Mouse (Mus musculus): ENCODE measurements around the gene Bckdk. TPM values are rescaled to one million over a fixed set of nuclear protein-coding genes. Genes with fewer than 3 reads are reported as not detected.
"Not testable (repeated sequence)": the region's sequence is repeated elsewhere in the genome, so short reads cannot be mapped to it uniquely, and the experiment has no call there.

Bckdk gene
- polyA plus RNA-seq, 1 experiment from 2014 or later = 96.5 TPM

DNA sequence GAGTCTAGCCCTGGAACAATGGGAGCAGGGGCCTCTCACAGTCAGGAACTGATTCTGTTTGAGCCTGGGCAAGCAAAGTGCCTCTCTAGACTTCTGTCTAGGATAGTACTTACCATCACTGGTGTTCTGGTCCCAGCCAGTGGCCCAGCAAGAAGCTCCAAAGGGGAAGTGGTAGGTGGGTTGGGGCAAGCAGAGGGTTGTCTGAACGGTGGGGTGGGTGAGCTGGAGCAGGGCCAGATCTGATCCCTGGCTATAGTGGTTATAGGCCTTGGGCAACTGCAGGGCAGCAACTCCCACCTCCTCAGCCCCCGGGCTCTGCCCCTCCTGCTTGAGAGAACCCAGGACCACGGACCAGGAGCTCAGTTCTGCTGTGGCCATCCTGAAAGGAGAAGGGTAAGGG is 15.1 kb upstream of the Bckdk start:
- no peak overlapping the region for H3K27ac ChIP-seq (ENCODE audit: low read depth, low read length)
- no peak for ATAC-seq (ENCODE audit: low FRiP score)
- H3K9me3 ChIP-seq (ENCODE audit: control insufficient read depth, low read length) = no peaks in the 10 kb centered on the region
- no peaks in the 10 kb centered on the region; the same call in 1 of the 2 replicates for H3K4me1 ChIP-seq (replicated peaks; ENCODE audit: control insufficient read depth, insufficient read depth, low read length)
- no peak overlapping the region for H3K9ac ChIP-seq (ENCODE audit: low read depth, low read length)
- DNase-seq (ENCODE audit: low spot score) = no peak
- WGBS = 85% methylated on average over 3 of the region's 3 CpGs
- no peaks in the 10 kb centered on the region for H3K27me3 ChIP-seq (ENCODE audit: control insufficient read depth, insufficient read depth, low read length)
- no peak overlapping the region for H3K4me2 ChIP-seq (replicated peaks; ENCODE audit: low read depth, low read length)
- no peak overlapping the region for H3K4me3 ChIP-seq (ENCODE audit: low read depth, low read length)
- peaks cover 12% of the 10 kb centered on the region; the same call in 1 of the 2 replicates for H3K36me3 ChIP-seq (ENCODE audit: control insufficient read depth, insufficient read depth, low read length)

DNA sequence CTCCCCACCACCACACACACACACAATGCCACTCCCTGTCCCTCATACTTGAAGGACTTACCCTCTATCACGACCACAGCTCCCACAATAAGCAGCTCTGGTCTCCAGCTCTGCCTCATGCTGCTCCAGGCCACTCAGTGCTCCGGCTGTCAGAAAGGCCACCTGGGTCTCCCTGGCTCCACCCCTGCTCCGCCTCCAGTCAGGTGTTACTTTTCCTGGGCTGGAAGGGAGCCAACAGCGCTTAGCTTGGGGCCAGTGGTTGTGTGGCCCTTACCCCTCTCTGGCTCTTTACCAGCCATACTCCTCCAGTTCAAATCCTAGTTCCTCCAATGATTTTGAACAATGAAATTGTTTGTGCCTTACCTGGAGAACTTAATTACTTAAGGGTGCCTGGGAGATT is 13.1 kb upstream of the Bckdk start, which contains the start of gene Prss53:
Gene Prss53 (minus strand): TSS at position 173 of the 400 bp plus-strand sequence.
- Histone ChIP-seq H3K4me2 (replicated peaks; ENCODE audit: low read depth, low read length) (no peak within 1 kb of the TSS), H3K4me1 (replicated peaks; ENCODE audit: control insufficient read depth, insufficient read depth, low read length) (no peaks in the 10 kb centered on the region; the same call in 1 of the 2 replicates), H3K27ac (ENCODE audit: low read depth, low read length) (no peak within 1 kb of the TSS), H3K9me3 (ENCODE audit: control insufficient read depth, low read length) (no peaks in the 10 kb centered on the region), H3K36me3 (ENCODE audit: control insufficient read depth, insufficient read depth, low read length) (peaks cover 5% of the 10 kb centered on the region; the same call in 1 of the 2 replicates), H3K27me3 (ENCODE audit: control insufficient read depth, insufficient read depth, low read length) (no peaks in the 10 kb centered on the region), H3K9ac (ENCODE audit: low read depth, low read length) (no peak within 1 kb of the TSS), H3K4me3 (ENCODE audit: low read depth, low read length) (no peak within 1 kb of the TSS)
- DNase-seq (ENCODE audit: low spot score) (no peak), ATAC-seq (ENCODE audit: low FRiP score) (no peak)
- WGBS = 45% methylated on average over 4 of the region's 4 CpGs

DNA sequence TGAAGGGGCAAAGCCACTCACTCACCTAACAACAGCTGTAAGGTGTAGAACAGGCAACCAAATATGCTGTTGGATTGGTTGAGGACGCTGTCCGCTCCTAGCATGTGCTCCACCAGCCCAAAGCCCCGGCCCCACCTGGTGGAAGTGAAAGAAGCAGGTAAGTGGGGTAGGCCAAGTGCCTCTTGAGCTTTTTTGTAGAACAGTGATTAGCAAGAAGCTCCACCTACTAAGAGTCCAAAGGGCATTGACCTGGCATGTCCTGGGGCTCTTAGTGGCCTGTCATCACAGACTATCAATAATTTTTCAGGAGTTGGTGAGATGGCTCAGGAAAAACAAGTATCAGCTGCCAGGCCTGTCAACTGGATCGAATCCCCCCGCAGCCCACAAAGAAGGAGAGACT is 9.4 kb upstream of the Bckdk start:
- Histone ChIP-seq H3K9me3 (ENCODE audit: control insufficient read depth, low read length) (no peaks in the 10 kb centered on the region), H3K36me3 (ENCODE audit: control insufficient read depth, insufficient read depth, low read length) (no peaks in the 10 kb centered on the region), H3K9ac (ENCODE audit: low read depth, low read length) (no peak overlapping the region), H3K27me3 (ENCODE audit: control insufficient read depth, insufficient read depth, low read length) (no peaks in the 10 kb centered on the region), H3K4me1 (replicated peaks; ENCODE audit: control insufficient read depth, insufficient read depth, low read length) (no peaks in the 10 kb centered on the region; the same call in 1 of the 2 replicates), H3K27ac (ENCODE audit: low read depth, low read length) (no peak overlapping the region), H3K4me2 (replicated peaks; ENCODE audit: low read depth, low read length) (no peak overlapping the region; the same call in 1 of the 2 replicates), H3K4me3 (ENCODE audit: low read depth, low read length) (no peak overlapping the region)
- ATAC-seq (ENCODE audit: low FRiP score) = no peak
- WGBS = 91% methylated on average over 5 of the region's 5 CpGs
- no peak for DNase-seq (ENCODE audit: low spot score)

DNA sequence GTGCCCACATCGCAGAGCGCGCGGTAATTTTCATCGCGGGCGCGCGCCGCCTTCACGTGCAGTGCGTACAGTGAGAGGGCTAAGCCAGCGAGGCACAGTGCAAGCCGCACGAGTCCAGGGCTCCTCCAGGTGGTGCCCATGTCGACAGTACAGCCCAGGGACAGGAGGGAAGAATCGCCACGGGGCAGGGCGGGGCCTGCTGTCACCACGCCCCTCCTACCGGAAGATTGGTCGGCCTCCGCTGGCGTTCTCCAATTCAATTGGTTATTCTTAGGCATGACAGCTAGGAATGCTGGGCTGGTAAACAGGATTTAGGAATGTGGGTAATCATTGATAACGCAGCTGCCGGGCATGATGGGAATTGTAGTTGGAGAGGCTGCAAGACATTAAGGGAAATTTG is 8.4 kb upstream of the Bckdk start, which contains the start of the genes Gm21974 and Vkorc1:
Gene Gm21974 (minus strand): TSS at position 13 of the 400 bp plus-strand sequence.
Gene Vkorc1 (minus strand): TSS at position 176 of the 400 bp plus-strand sequence.
- H3K4me2 ChIP-seq (replicated peaks; ENCODE audit: low read depth, low read length) = peak within 1 kb of the TSS; percentile 59
- no peaks in the 10 kb centered on the region for H3K27me3 ChIP-seq (ENCODE audit: control insufficient read depth, insufficient read depth, low read length)
- no peaks in the 10 kb centered on the region for H3K36me3 ChIP-seq (ENCODE audit: control insufficient read depth, insufficient read depth, low read length)
- DNase-seq (ENCODE audit: low spot score) (peak; percentile 94), ATAC-seq (ENCODE audit: low FRiP score) (peak; percentile 98)
- H3K9ac ChIP-seq (ENCODE audit: low read depth, low read length) = peak within 1 kb of the TSS; percentile 52
- peak within 1 kb of the TSS; percentile 56 for H3K27ac ChIP-seq (ENCODE audit: low read depth, low read length)
- no peaks in the 10 kb centered on the region for H3K9me3 ChIP-seq (ENCODE audit: control insufficient read depth, low read length)
- 1% methylated on average over 26 of the region's 26 CpGs for WGBS
- H3K4me1 ChIP-seq (replicated peaks; ENCODE audit: control insufficient read depth, insufficient read depth, low read length) = no peaks in the 10 kb centered on the region; the same call in 1 of the 2 replicates
- peak within 1 kb of the TSS; percentile 51 for H3K4me3 ChIP-seq (ENCODE audit: low read depth, low read length)

DNA sequence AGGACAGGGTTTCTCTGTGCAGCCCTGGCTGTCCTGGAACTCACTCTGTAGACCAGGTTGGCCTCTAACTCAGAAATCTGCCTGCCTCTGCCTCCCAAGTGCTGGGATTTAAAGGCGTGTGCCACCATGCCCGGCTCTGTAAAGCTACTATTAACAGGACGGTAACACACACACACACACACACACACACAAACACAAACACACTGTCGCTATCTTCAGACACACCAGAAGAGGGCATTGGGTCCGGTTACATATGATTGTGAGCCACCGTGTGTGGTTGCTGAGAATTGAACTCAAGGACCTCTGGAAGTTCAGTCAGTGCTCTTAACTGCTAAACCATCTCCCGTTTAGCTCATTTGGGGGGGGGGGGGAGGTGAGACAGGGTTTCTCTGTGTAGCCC is 8.0 kb upstream of the Bckdk start:
- H3K4me2 ChIP-seq (replicated peaks; ENCODE audit: low read depth, low read length); H3K27me3 ChIP-seq (ENCODE audit: control insufficient read depth, insufficient read depth, low read length); H3K9me3 ChIP-seq (ENCODE audit: control insufficient read depth, low read length); H3K9ac ChIP-seq (ENCODE audit: low read depth, low read length); H3K27ac ChIP-seq (ENCODE audit: low read depth, low read length); H3K36me3 ChIP-seq (ENCODE audit: control insufficient read depth, insufficient read depth, low read length); H3K4me1 ChIP-seq (replicated peaks; ENCODE audit: control insufficient read depth, insufficient read depth, low read length); DNase-seq (ENCODE audit: low spot score): not testable (repeated sequence)
- 70% methylated on average over 7 of the region's 7 CpGs for WGBS
- peak; percentile 15 for ATAC-seq (ENCODE audit: low FRiP score)
- peak overlapping the region; percentile 12; the same call in 1 of the 2 replicates for H3K4me3 ChIP-seq (ENCODE audit: low read depth, low read length)

DNA sequence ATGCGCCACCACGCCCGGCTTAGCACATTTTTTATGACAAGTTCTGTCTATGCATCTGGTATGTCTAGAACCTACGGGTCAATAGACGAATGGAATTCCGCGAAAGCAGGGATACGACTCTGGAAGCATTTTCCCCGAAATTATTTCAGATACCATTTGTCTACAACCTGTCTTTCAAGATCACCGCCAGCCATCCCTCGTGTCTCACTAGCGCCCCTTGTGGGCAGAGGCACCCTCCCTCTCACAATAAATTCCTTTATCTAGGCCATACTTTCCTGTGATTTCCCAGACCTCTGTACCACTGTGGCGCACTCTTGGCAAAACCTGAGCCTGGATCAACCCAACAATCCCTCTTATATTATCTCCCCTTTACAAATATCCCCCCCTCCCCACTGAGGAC is 7.5 kb upstream of the Bckdk start:
- no peaks in the 10 kb centered on the region for H3K36me3 ChIP-seq (ENCODE audit: control insufficient read depth, insufficient read depth, low read length)
- H3K9ac ChIP-seq (ENCODE audit: low read depth, low read length) = no peak overlapping the region
- no peaks in the 10 kb centered on the region; the same call in 1 of the 2 replicates for H3K4me1 ChIP-seq (replicated peaks; ENCODE audit: control insufficient read depth, insufficient read depth, low read length)
- H3K27me3 ChIP-seq (ENCODE audit: control insufficient read depth, insufficient read depth, low read length) = no peaks in the 10 kb centered on the region
- ATAC-seq (ENCODE audit: low FRiP score) (no peak), DNase-seq (ENCODE audit: low spot score) (peak; percentile 66)
- 59% methylated on average over 13 of the region's 13 CpGs for WGBS
- H3K4me2 ChIP-seq (replicated peaks; ENCODE audit: low read depth, low read length) = no peak overlapping the region
- H3K27ac ChIP-seq (ENCODE audit: low read depth, low read length) = no peak overlapping the region
- no peaks in the 10 kb centered on the region for H3K9me3 ChIP-seq (ENCODE audit: control insufficient read depth, low read length)
- H3K4me3 ChIP-seq (ENCODE audit: low read depth, low read length) = no peak overlapping the region

DNA sequence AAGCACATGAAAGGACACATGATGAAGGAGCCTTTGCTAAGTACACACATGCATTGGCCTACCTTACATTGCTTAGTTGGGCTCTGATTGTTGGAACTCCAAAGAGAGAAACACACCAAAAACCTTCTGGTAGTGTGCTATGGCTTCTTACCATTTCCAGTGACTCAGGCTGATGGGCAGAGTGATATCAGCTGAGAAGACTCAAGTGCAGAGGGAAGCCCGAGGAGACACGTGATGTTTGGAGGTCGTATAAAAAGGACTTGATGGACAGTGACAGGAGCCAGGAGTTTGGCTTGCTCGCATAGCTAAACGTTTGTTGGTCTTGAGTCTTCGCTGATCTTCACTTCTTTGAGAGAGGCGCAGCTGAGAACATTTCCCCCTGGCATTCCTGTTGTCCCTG is 6.3 kb upstream of the Bckdk start:
- H3K4me1 ChIP-seq (replicated peaks; ENCODE audit: control insufficient read depth, insufficient read depth, low read length) = no peaks in the 10 kb centered on the region; the same call in 1 of the 2 replicates
- WGBS = 88% methylated on average over 7 of the region's 7 CpGs
- no peaks in the 10 kb centered on the region for H3K27me3 ChIP-seq (ENCODE audit: control insufficient read depth, insufficient read depth, low read length)
- no peaks in the 10 kb centered on the region for H3K36me3 ChIP-seq (ENCODE audit: control insufficient read depth, insufficient read depth, low read length)
- ATAC-seq (ENCODE audit: low FRiP score) (no peak), DNase-seq (ENCODE audit: low spot score) (no peak)
- H3K4me2 ChIP-seq (replicated peaks; ENCODE audit: low read depth, low read length) = no peak overlapping the region
- H3K9me3 ChIP-seq (ENCODE audit: control insufficient read depth, low read length) = no peaks in the 10 kb centered on the region
- no peak overlapping the region for H3K27ac ChIP-seq (ENCODE audit: low read depth, low read length)
- no peak overlapping the region for H3K9ac ChIP-seq (ENCODE audit: low read depth, low read length)
- no peak overlapping the region for H3K4me3 ChIP-seq (ENCODE audit: low read depth, low read length)

DNA sequence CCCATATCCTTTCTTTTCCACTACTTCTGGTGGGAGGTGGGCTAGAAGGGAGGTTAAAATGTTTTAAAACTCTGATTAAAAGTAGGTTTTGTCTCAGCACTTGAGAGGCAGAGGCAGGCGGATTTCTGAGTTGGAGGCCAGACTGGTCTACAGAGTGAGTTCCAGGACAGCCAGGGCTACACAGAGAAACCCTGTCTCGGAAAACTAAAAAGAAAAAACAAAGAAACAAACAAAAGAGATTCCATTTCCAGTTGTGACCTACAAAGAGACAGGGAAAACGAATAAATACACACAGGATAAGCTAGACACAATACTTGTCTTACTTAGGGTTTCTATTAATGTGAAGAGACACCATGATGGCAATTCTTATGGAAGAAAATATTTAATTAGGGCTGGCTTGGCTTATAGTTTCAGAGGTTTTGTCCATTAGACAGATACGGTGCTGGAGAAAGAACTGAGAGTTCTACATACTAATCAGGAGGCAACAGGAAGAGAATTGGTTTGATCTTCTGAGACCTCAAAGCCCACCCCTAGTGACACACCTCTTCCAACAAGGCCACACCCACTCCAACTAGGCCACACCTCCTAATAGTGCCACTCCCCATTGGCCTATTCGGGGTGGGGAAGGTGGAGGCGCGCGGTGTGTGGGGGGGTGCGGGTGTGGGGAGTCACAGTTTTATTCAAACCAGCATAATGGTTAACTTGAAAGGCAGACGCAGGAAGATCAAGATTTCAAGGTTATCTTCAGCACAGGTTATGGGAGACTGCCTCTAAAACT is 5.5 kb upstream of the Bckdk start:
- 35% methylated on average over 10 of the region's 10 CpGs for WGBS
- no peaks in the 10 kb centered on the region; the same call in 1 of the 2 replicates for H3K4me1 ChIP-seq (replicated peaks; ENCODE audit: control insufficient read depth, insufficient read depth, low read length)
- H3K9ac ChIP-seq (ENCODE audit: low read depth, low read length) = no peak overlapping the region
- H3K27ac ChIP-seq (ENCODE audit: low read depth, low read length) = no peak overlapping the region
- H3K4me2 ChIP-seq (replicated peaks; ENCODE audit: low read depth, low read length) = no peak overlapping the region
- H3K4me3 ChIP-seq (ENCODE audit: low read depth, low read length) = no peak overlapping the region
- DNase-seq (ENCODE audit: low spot score) (no peak), ATAC-seq (ENCODE audit: low FRiP score) (no peak)
- no peaks in the 10 kb centered on the region for H3K36me3 ChIP-seq (ENCODE audit: control insufficient read depth, insufficient read depth, low read length)
- no peaks in the 10 kb centered on the region for H3K27me3 ChIP-seq (ENCODE audit: control insufficient read depth, insufficient read depth, low read length)
- H3K9me3 ChIP-seq (ENCODE audit: control insufficient read depth, low read length) = no peaks in the 10 kb centered on the region

DNA sequence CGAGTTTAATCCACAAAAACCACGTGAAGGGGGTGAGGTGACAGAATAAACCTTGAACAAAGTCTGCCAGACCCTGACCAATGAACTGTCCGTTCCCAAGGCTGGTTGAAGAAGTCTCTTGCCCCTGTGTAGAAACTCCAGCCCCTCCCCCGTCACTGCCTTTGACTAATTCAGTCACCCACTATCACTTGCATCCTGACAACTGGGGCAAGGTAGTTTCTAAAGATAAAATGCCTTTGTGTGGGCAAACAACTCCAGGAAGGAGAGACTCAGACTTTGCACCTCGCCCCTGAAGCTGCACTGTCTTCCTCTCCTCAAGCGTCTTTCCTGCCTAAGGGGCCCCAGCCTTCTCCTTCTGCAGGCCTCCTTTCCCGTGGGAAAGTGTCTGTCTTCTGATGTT is 3.9 kb upstream of the Bckdk start:
- 49% methylated on average over 7 of the region's 7 CpGs for WGBS

More for the DNA sequence above, 3.9 kb upstream of the Bckdk start:
- DNase-seq (ENCODE audit: low spot score) (no peak), ATAC-seq (ENCODE audit: low FRiP score) (no peak)
- H3K9ac ChIP-seq (ENCODE audit: low read depth, low read length) = no peak overlapping the region
- H3K36me3 ChIP-seq (ENCODE audit: control insufficient read depth, insufficient read depth, low read length) = no peaks in the 10 kb centered on the region
- no peaks in the 10 kb centered on the region for H3K27me3 ChIP-seq (ENCODE audit: control insufficient read depth, insufficient read depth, low read length)
- H3K4me3 ChIP-seq (ENCODE audit: low read depth, low read length) = no peak overlapping the region
- H3K9me3 ChIP-seq (ENCODE audit: control insufficient read depth, low read length) = no peaks in the 10 kb centered on the region
- H3K4me2 ChIP-seq (replicated peaks; ENCODE audit: low read depth, low read length) = no peak overlapping the region
- no peak overlapping the region for H3K27ac ChIP-seq (ENCODE audit: low read depth, low read length)
- peaks cover 7% of the 10 kb centered on the region for H3K4me1 ChIP-seq (replicated peaks; ENCODE audit: control insufficient read depth, insufficient read depth, low read length)

Data from hindbrain, embryonic 11.5 days (tissue).